Mouse (Mus musculus): ENCODE data around the gene Nat10. TPM values are rescaled to one million over a fixed set of nuclear protein-coding genes. Genes with fewer than 3 reads are reported as not detected.

The Nat10 gene
- total and polyA plus RNA-seq, 2 experiments, result 8.8 to 28.7 TPM

DNA sequence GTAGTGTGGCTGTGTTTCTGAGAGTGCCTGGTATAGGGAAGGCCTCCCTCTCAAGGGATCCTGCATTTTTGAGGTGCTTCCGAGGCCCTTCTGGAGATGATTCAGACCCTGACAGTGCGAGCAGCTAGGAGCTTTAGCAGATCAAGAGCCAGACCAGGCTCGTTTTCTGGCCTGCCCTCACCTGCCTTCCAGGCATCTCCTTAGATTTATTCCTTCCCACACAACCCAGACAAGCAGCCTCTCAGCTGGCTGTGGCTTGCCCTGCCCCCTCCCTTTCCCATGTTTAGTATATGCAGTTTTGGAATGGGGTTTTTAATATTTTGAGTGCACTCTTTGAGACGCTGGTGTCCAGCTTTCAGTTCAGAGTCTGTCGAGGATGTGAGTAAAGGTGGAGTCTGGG lies 70.2 kb downstream of the Nat10 start:
- DNase-seq (ENCODE audit: extremely low read depth, low read depth, low spot score), result no peak

DNA sequence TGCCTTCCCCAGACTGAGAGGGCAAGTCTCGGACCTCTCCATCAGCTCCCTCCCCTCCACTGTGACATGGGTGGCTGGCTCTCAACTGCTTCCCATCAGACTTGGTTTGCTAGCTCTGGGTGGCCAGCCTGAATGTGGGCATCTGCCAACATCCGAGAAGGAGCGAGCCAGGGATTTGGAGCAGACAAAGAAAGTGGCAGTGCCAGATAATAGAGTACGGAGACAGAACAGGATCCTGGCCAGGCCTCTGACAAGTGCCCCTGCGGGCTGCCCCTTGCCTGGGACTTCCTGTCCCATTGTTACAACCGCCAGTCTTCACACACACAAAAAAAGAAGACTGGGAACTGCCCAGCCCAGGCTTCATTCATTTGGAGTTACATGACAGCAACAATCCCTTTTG lies 70.6 kb downstream of the Nat10 start:
- H3K79me2 ChIP-seq (ENCODE audit: control insufficient read depth, insufficient read depth, low read length), result peaks cover 4% of the 10 kb centered on the region; the same call in 1 of the 2 replicates
- H3K4me1 ChIP-seq (ENCODE audit: control insufficient read depth, insufficient read depth, low read length), result peaks cover 3% of the 10 kb centered on the region; the same call in 1 of the 2 replicates
- no peak for DNase-seq (ENCODE audit: extremely low read depth, low read depth, low spot score)
- WGBS, result 68% methylated on average over 6 of the region's 6 CpGs
- no peak overlapping the region for H3K27ac ChIP-seq (replicated peaks; ENCODE audit: insufficient read depth, low read depth, low read length)
- H3K4me3 ChIP-seq (ENCODE audit: insufficient read depth, low read depth, low read length), result no peak overlapping the region
- H3K27me3 ChIP-seq (ENCODE audit: control insufficient read depth, insufficient read depth, low read length), result no peaks in the 10 kb centered on the region
- TF ChIP-seq POLR2A (IDR thresholded peaks at IDR 0.05; ENCODE audit: extremely low read depth, insufficient read depth, low read length), result no peak
- no peak for TF ChIP-seq CTCF (IDR thresholded peaks at IDR 0.05; ENCODE audit: low read depth, low read length)
- H3K9ac ChIP-seq (ENCODE audit: low read depth, low read length), result no peak overlapping the region
- no peaks in the 10 kb centered on the region; the same call in 1 of the 2 replicates for H3K36me3 ChIP-seq (ENCODE audit: control insufficient read depth, insufficient read depth, low read length)

More for the DNA sequence above, 70.2 kb downstream of the Nat10 start:
- H3K9ac ChIP-seq (ENCODE audit: low read depth, low read length), result no peak overlapping the region
- WGBS, result 82% methylated on average over 5 of the region's 5 CpGs
- H3K27me3 ChIP-seq (ENCODE audit: control insufficient read depth, insufficient read depth, low read length), result no peaks in the 10 kb centered on the region
- H3K4me1 ChIP-seq (ENCODE audit: control insufficient read depth, insufficient read depth, low read length), result peaks cover 3% of the 10 kb centered on the region; the same call in 1 of the 2 replicates
- no peaks in the 10 kb centered on the region; the same call in 1 of the 2 replicates for H3K36me3 ChIP-seq (ENCODE audit: control insufficient read depth, insufficient read depth, low read length)
- peaks cover 4% of the 10 kb centered on the region; the same call in 1 of the 2 replicates for H3K79me2 ChIP-seq (ENCODE audit: control insufficient read depth, insufficient read depth, low read length)
- TF ChIP-seq POLR2A (IDR thresholded peaks at IDR 0.05; ENCODE audit: extremely low read depth, insufficient read depth, low read length) (no peak), CTCF (IDR thresholded peaks at IDR 0.05; ENCODE audit: low read depth, low read length) (no peak)
- no peak overlapping the region for H3K27ac ChIP-seq (replicated peaks; ENCODE audit: insufficient read depth, low read depth, low read length)
- H3K4me3 ChIP-seq (ENCODE audit: insufficient read depth, low read depth, low read length), result no peak overlapping the region

DNA sequence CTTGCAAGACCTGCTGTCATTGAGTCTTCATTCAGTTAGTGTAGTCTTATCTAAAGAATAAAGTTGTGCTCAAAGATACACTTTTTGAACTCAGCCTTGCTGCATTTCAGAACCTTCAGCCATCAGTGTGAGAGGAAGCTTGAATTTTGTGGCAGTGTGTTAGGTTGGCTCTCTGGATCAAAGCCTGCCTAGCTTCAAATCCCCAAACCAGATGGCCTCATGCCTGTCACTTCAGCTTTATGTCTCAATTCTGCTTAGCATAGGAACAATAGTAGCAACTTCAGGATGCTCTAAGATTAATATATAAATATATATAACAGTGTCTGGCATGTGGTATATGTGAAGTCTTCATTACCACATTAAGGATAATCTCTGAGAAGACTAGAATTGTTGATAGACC lies 73.2 kb downstream of the Nat10 start:
- peaks cover 3% of the 10 kb centered on the region; the same call in 1 of the 2 replicates for H3K4me1 ChIP-seq (ENCODE audit: control insufficient read depth, insufficient read depth, low read length)
- no peak for TF ChIP-seq CTCF (IDR thresholded peaks at IDR 0.05; ENCODE audit: low read depth, low read length)
- no peak for TF ChIP-seq POLR2A (IDR thresholded peaks at IDR 0.05; ENCODE audit: extremely low read depth, insufficient read depth, low read length)

DNA sequence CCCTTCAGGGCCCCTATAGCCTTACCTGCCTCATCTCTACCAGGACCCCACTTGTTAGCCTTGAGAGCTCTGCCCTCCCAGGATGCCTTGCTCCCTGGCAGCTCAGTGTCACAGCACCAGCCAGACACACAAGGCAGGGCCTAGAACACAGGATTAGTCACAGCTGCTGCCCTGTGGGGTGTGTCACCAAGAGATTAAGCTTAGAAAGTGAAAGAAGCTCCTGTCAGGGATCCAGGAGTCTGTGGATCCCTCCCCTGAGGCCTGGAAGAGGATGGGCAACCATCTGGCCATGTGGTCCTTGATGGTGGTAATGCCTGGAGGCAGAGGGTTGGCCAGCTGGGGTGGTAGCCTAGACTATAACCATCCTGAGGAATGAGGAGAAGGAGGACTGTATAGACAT lies 73.9 kb downstream of the Nat10 start:
- Histone ChIP-seq H3K9ac (ENCODE audit: low read depth, low read length) (no peak overlapping the region), H3K27me3 (ENCODE audit: control insufficient read depth, insufficient read depth, low read length) (no peaks in the 10 kb centered on the region), H3K4me1 (ENCODE audit: control insufficient read depth, insufficient read depth, low read length) (peaks cover 3% of the 10 kb centered on the region), H3K4me3 (ENCODE audit: insufficient read depth, low read depth, low read length) (no peak overlapping the region), H3K36me3 (ENCODE audit: control insufficient read depth, insufficient read depth, low read length) (no peaks in the 10 kb centered on the region; the same call in none of the 2 replicates), H3K79me2 (ENCODE audit: control insufficient read depth, insufficient read depth, low read length) (peaks cover 6% of the 10 kb centered on the region; the same call in 1 of the 2 replicates), H3K27ac (replicated peaks; ENCODE audit: insufficient read depth, low read depth, low read length) (no peak overlapping the region)
- TF ChIP-seq CTCF (IDR thresholded peaks at IDR 0.05; ENCODE audit: low read depth, low read length) (no peak), POLR2A (IDR thresholded peaks at IDR 0.05; ENCODE audit: extremely low read depth, insufficient read depth, low read length) (no peak)
- DNase-seq (ENCODE audit: extremely low read depth, low read depth, low spot score), result no peak

More for the DNA sequence above, 73.2 kb downstream of the Nat10 start:
- Histone ChIP-seq H3K4me3 (ENCODE audit: insufficient read depth, low read depth, low read length) (no peak overlapping the region), H3K27ac (replicated peaks; ENCODE audit: insufficient read depth, low read depth, low read length) (no peak overlapping the region), H3K36me3 (ENCODE audit: control insufficient read depth, insufficient read depth, low read length) (no peaks in the 10 kb centered on the region; the same call in none of the 2 replicates), H3K9ac (ENCODE audit: low read depth, low read length) (no peak overlapping the region), H3K79me2 (ENCODE audit: control insufficient read depth, insufficient read depth, low read length) (peaks cover 6% of the 10 kb centered on the region; the same call in 1 of the 2 replicates), H3K27me3 (ENCODE audit: control insufficient read depth, insufficient read depth, low read length) (no peaks in the 10 kb centered on the region)
- DNase-seq (ENCODE audit: extremely low read depth, low read depth, low spot score), result no peak

DNA sequence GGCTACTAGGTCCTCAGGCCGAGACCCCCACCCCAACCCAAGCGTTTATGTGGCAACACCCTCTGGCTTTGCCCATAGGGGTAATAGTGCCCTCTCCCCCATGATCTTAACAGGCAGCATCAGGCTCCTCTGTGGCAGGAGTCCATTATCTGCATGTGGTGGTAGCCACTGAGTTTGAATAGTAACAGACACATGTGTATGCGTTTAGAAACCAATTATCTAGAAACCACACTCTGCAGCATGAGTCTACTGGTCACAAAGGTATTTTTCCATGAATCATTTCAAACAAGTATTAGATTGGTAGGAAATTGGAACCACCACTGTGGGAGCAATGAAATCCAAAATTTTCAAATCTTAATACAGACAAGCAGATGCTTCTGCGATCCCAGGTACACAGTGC lies 75.5 kb downstream of the Nat10 start:
- Histone ChIP-seq H3K27me3 (ENCODE audit: control insufficient read depth, insufficient read depth, low read length) (no peaks in the 10 kb centered on the region), H3K79me2 (ENCODE audit: control insufficient read depth, insufficient read depth, low read length) (peaks cover 6% of the 10 kb centered on the region; the same call in 1 of the 2 replicates), H3K36me3 (ENCODE audit: control insufficient read depth, insufficient read depth, low read length) (no peaks in the 10 kb centered on the region; the same call in none of the 2 replicates), H3K9ac (ENCODE audit: low read depth, low read length) (no peak overlapping the region), H3K27ac (replicated peaks; ENCODE audit: insufficient read depth, low read depth, low read length) (no peak overlapping the region), H3K4me3 (ENCODE audit: insufficient read depth, low read depth, low read length) (no peak overlapping the region), H3K4me1 (ENCODE audit: control insufficient read depth, insufficient read depth, low read length) (no peaks in the 10 kb centered on the region; the same call in 1 of the 2 replicates)
- 91% methylated on average over 4 of the region's 4 CpGs for WGBS
- DNase-seq (ENCODE audit: extremely low read depth, low read depth, low spot score), result no peak
- TF ChIP-seq POLR2A (IDR thresholded peaks at IDR 0.05; ENCODE audit: extremely low read depth, insufficient read depth, low read length), result no peak

DNA sequence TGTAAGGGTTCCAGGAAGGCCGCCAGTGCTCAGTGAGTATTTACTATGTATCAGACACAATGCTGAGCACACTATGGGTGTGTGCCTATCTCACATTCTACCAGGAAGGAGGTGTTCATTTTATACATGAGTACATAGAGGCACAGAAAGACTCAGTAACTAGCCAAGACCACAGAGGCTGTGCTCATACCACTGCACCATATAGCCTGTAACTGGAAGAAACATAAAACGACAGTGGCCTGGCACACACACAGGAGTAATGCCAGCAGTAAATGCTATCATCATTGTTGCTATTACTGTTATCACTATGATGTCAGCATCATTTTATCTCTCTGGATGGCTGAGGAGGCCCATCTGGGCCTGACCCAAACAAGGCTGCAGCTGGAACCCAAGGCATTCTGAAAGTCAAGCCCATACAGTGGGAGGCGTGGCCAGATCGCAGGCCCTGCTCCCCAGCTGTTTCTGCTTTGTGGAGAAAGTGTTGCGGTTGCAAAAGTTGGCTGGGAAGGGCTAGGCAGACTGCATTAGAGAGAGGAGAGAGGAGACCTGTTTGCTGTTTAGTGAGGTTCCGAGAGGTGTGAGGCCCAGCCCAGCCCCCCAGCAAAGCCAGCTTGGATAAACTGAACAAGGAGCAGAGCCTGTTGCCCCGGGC lies 76.0 kb downstream of the Nat10 start:
- TF ChIP-seq POLR2A (IDR thresholded peaks at IDR 0.05; ENCODE audit: extremely low read depth, insufficient read depth, low read length) (no peak), CTCF (IDR thresholded peaks at IDR 0.05; ENCODE audit: low read depth, low read length) (no peak)
- Histone ChIP-seq H3K4me3 (ENCODE audit: insufficient read depth, low read depth, low read length) (no peak overlapping the region), H3K79me2 (ENCODE audit: control insufficient read depth, insufficient read depth, low read length) (peaks cover 6% of the 10 kb centered on the region; the same call in 1 of the 2 replicates), H3K27me3 (ENCODE audit: control insufficient read depth, insufficient read depth, low read length) (no peaks in the 10 kb centered on the region), H3K36me3 (ENCODE audit: control insufficient read depth, insufficient read depth, low read length) (no peaks in the 10 kb centered on the region; the same call in none of the 2 replicates), H3K4me1 (ENCODE audit: control insufficient read depth, insufficient read depth, low read length) (no peaks in the 10 kb centered on the region; the same call in 1 of the 2 replicates), H3K27ac (replicated peaks; ENCODE audit: insufficient read depth, low read depth, low read length) (no peak overlapping the region), H3K9ac (ENCODE audit: low read depth, low read length) (no peak overlapping the region)
- WGBS, result 88% methylated on average over 7 of the region's 7 CpGs
- no peak for DNase-seq (ENCODE audit: extremely low read depth, low read depth, low spot score)
